ENCODE assay signal across 7 mouse cellular contexts in the genomic region with DNA sequence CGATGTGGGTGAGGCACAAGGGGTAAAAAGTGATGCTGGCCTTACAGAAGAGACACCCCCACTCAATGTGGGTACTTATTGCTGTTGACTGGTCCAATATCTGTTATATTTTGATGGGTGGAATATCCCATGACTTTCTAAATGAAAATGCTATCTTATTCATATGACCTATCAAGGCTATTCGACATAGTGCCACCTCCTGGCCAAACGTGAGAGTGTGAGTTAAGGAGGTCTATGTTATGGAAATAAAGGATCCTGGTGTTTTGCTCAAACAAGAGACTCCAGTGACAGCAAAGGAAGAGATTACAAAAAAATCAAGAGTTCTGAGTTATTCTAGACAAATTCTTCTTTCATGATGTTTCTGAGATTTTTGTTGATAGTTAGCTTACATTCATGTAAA.
DNase-seq lines count a peak whose midpoint lies in the region; ATAC-seq and TF ChIP-seq lines count a peak whose summit lies in the region.

No protein-coding gene starts in this region.

- ATAC-seq in intestine, postnatal 0 days = no peak
- ATAC-seq in intestine, embryonic 15.5 days = no peak

- H3K4me1 ChIP-seq in intestine, postnatal 0 days (replicated peaks; ENCODE audit: control insufficient read depth, insufficient read depth, low read length) = no peaks in the 10 kb centered on the region
- H3K4me1 ChIP-seq in intestine, embryonic 15.5 days (replicated peaks) = no peaks in the 10 kb centered on the region

- H3K4me3 ChIP-seq in intestine, postnatal 0 days (ENCODE audit: low read depth, low read length) = no peak overlapping the region
- no peak overlapping the region for H3K4me3 ChIP-seq in intestine, embryonic 15.5 days (replicated peaks)

- no peak overlapping the region for H3K27ac ChIP-seq in intestine, postnatal 0 days (ENCODE audit: low read depth, low read length)
- H3K27ac ChIP-seq in intestine, embryonic 15.5 days = no peak overlapping the region

- WGBS in intestine, postnatal 0 days = 46% methylated on average over 3 of the region's 3 CpGs
- 40% methylated on average over 3 of the region's 3 CpGs for WGBS in intestine, embryonic 15.5 days

- H3K36me3 ChIP-seq in intestine, postnatal 0 days (ENCODE audit: control insufficient read depth, insufficient read depth) = no peaks in the 10 kb centered on the region
- H3K36me3 ChIP-seq in intestine, embryonic 15.5 days = no peaks in the 10 kb centered on the region

- no peaks in the 10 kb centered on the region for H3K9me3 ChIP-seq in intestine, postnatal 0 days (ENCODE audit: control insufficient read depth)
- no peaks in the 10 kb centered on the region for H3K9me3 ChIP-seq in intestine, embryonic 15.5 days

- no peak overlapping the region for H3K4me2 ChIP-seq in intestine, postnatal 0 days (replicated peaks; ENCODE audit: low read depth)
- H3K4me2 ChIP-seq in intestine, embryonic 15.5 days (replicated peaks) = no peak overlapping the region

- intact Hi-C loops in left cerebral cortex, postnatal 25 days (cut with DNase I) = loop anchor here (5.0 kb wide), 1 partner anchor 66 kb away; no protein-coding TSS in a partner anchor

- TF ChIP-seq CTCF in intestine, postnatal 0 days (IDR thresholded peaks at IDR 0.05; ENCODE audit: low read depth) = peak; percentile 71

- peak; percentile 45 to 49 for DNase-seq in B cell, adult 2 months
- peak; percentile 45 for DNase-seq in MN1 (ENCODE audit: low spot score)
- peak; percentile 59 for DNase-seq in embryo, embryonic 10.5 days (ENCODE audit: low spot score)
- DNase-seq in left cerebral cortex, postnatal 25 days (ENCODE audit: low spot score in 2 of 2) = peak; percentile 16 to 20
- peak; percentile 16 to 19 for DNase-seq in thymus, postnatal 10 days (ENCODE audit: low spot score in 2 of 2)

- no peak overlapping the region for H3K9ac ChIP-seq in intestine, postnatal 0 days (ENCODE audit: low read depth, low read length)
- no peak overlapping the region for H3K9ac ChIP-seq in intestine, embryonic 15.5 days

- no peaks in the 10 kb centered on the region; the same call in 1 of the 2 replicates for H3K27me3 ChIP-seq in intestine, postnatal 0 days (replicated peaks; ENCODE audit: control insufficient read depth, insufficient read depth, low read length)
- no peaks in the 10 kb centered on the region for H3K27me3 ChIP-seq in intestine, embryonic 15.5 days (replicated peaks)
